Mouse (Mus musculus) heart, embryonic 14.5 days (tissue): ENCODE results near the gene Rnf182. TPM values are rescaled to one million over a fixed set of nuclear protein-coding genes. Genes with fewer than 3 reads are reported as not detected.

Experiments
- ATAC-seq: fragments of 200-750 bp; cut with Nextera tagmentation; 2 replicates; pipeline ENCODE4 v1.8.0; 2017; ENCODE audit warnings: low read depth, moderate TSS enrichment; ENCODE audit not compliant: insufficient number of reproducible peaks, insufficient read depth, low FRiP score
- H3K27ac ChIP-seq, 2 experiments: fragments of 200-500 bp in 1 of 2; fragments of 300-500 bp in 1 of 2; sonication (generic) in 1 of 2; replicated peaks in 1 of 2; 2 replicates each; pipeline ENCODE4 v1.5.1; 2012 to 2014; ENCODE audit warnings: low read depth in 2 of 2, low read length in 2 of 2, control low read depth in 1 of 2, mild to moderate bottlenecking in 1 of 2, mixed read lengths in 1 of 2; ENCODE audit not compliant: control insufficient read depth in 1 of 2, insufficient read depth in 1 of 2
- H3K27me3 ChIP-seq: fragments of 300-500 bp; sonication (generic); 2 replicates; pipeline ENCODE4 v1.6.1; 2014; ENCODE audit warnings: mild to moderate bottlenecking, low read length, control low read depth; ENCODE audit not compliant: control insufficient read depth, insufficient read depth
- H3K36me3 ChIP-seq: fragments of 300-500 bp; sonication (generic); 2 replicates; pipeline ENCODE4 v1.6.1; 2014; ENCODE audit warnings: mild to moderate bottlenecking, control low read depth, low read length, mixed read lengths; ENCODE audit not compliant: control insufficient read depth, insufficient read depth
- H3K4me1 ChIP-seq, 2 experiments: fragments of 200-500 bp in 1 of 2; fragments of 300-500 bp in 1 of 2; sonication (generic) in 1 of 2; 2 replicates each; pipeline ENCODE4 v1.6.1; 2012 to 2014; ENCODE audit warnings: low read length in 2 of 2, control low read depth in 1 of 2, mixed read lengths in 1 of 2; ENCODE audit not compliant: control insufficient read depth in 2 of 2, insufficient read depth in 2 of 2
- H3K4me2 ChIP-seq: fragments of 300-500 bp; sonication (generic); 2 replicates; pipeline ENCODE4 v1.6.1; 2014; ENCODE audit warnings: mild to moderate bottlenecking, low read length
- H3K4me3 ChIP-seq, 2 experiments: fragments of 200-500 bp in 1 of 2; fragments of 300-500 bp in 1 of 2; sonication (generic) in 1 of 2; 2 replicates each; pipeline ENCODE4 v1.5.1; 2012 to 2014; ENCODE audit warnings: low read length in 2 of 2, mild to moderate bottlenecking in 2 of 2, control low read depth in 1 of 2, low read depth in 1 of 2, moderate library complexity in 1 of 2; ENCODE audit not compliant: control insufficient read depth in 1 of 2, insufficient read depth in 1 of 2
- H3K9ac ChIP-seq: fragments of 300-500 bp; sonication (generic); 2 replicates; pipeline ENCODE4 v1.6.1; 2014; ENCODE audit warnings: mild to moderate bottlenecking, low read length
- H3K9me3 ChIP-seq: fragments of 300-500 bp; sonication (generic); 2 replicates; pipeline ENCODE4 v1.6.1; 2016; ENCODE audit warnings: low read length, control low read depth; ENCODE audit not compliant: control insufficient read depth
- WGBS: fragments of 180-500 bp; shearing (Covaris S2); extraction: QIAGEN DNeasy Blood & Tissue Kit; methylation state at CpG from one replicate; pipeline ENCODE4 v1.1.7; 2014; 5-methylcytosine and 5-hydroxymethylcytosine counted together
- polyA plus RNA-seq: library from polyadenylated mRNA; unstranded; fragments of >200 nt; fragmentation: Nextera tagmentation; extraction: Ambion mirVana; gene quantifications from 2 replicates; pipeline ENCODE4 v1.2.1, GENCODE M21; 2014

The Rnf182 gene
- polyA plus RNA-seq, 1 experiment from 2014 or later = 2.6 TPM

GRCm38 (mm10) chr13:43633024-43633423 is 17.5 kb downstream of the Rnf182 start:
- no peak overlapping the region for H3K9ac ChIP-seq
- H3K27me3 ChIP-seq = no peaks in the 10 kb centered on the region
- no peak overlapping the region for H3K4me2 ChIP-seq
- no peaks in the 10 kb centered on the region for H3K4me1 ChIP-seq
- no peaks in the 10 kb centered on the region for H3K9me3 ChIP-seq
- no peak overlapping the region for H3K27ac ChIP-seq
- WGBS = 82% methylated on average over 4 of the region's 4 CpGs
- H3K36me3 ChIP-seq = no peaks in the 10 kb centered on the region
- no peak for ATAC-seq
- no peak overlapping the region for H3K4me3 ChIP-seq

- Histone ChIP-seq H3K9ac (no peak overlapping the region), H3K27me3 (no peaks in the 10 kb centered on the region), H3K4me1 (no peaks in the 10 kb centered on the region), H3K4me2 (no peak overlapping the region), H3K9me3 (no peaks in the 10 kb centered on the region), H3K36me3 (no peaks in the 10 kb centered on the region), H3K4me3 (no peak overlapping the region), H3K27ac (no peak overlapping the region)
- ATAC-seq = no peak
- 70% methylated on average over 7 of the region's 7 CpGs for WGBS
These were observed 22.2 kb downstream of the Rnf182 start for GRCm38 (mm10) chr13:43637720-43638119.

- Histone ChIP-seq H3K9ac (no peak overlapping the region), H3K9me3 (no peaks in the 10 kb centered on the region), H3K36me3 (no peaks in the 10 kb centered on the region), H3K27me3 (no peaks in the 10 kb centered on the region), H3K4me3 (no peak overlapping the region), H3K4me2 (no peak overlapping the region), H3K4me1 (peaks cover 4% of the 10 kb centered on the region in 2 experiments; a peak in 1 of 4 replicates), H3K27ac (no peak overlapping the region)
- WGBS = 23% methylated on average over 1 of the region's 1 CpGs
- ATAC-seq = no peak
These were observed 29.5 kb downstream of the Rnf182 start for GRCm38 (mm10) chr13:43644991-43645390.

GRCm38 (mm10) chr13:43648556-43648955 is 33.0 kb downstream of the Rnf182 start:
- no peak overlapping the region for H3K27ac ChIP-seq
- no peak overlapping the region for H3K4me2 ChIP-seq
- no peak for ATAC-seq
- H3K27me3 ChIP-seq = no peaks in the 10 kb centered on the region
- no peaks in the 10 kb centered on the region for H3K36me3 ChIP-seq
- H3K4me1 ChIP-seq = peaks cover 4% of the 10 kb centered on the region in 2 experiments; a peak in 1 of 4 replicates
- H3K9me3 ChIP-seq = no peaks in the 10 kb centered on the region
- no peak overlapping the region for H3K9ac ChIP-seq
- 66% methylated on average over 6 of the region's 6 CpGs for WGBS
- no peak overlapping the region for H3K4me3 ChIP-seq

- H3K9ac ChIP-seq = no peak overlapping the region
- no peak overlapping the region for H3K27ac ChIP-seq
- no peak overlapping the region for H3K4me3 ChIP-seq
- H3K27me3 ChIP-seq = no peaks in the 10 kb centered on the region
- no peaks in the 10 kb centered on the region for H3K9me3 ChIP-seq
- H3K4me2 ChIP-seq = no peak overlapping the region
- peaks cover 4% of the 10 kb centered on the region in 2 experiments; a peak in 1 of 4 replicates for H3K4me1 ChIP-seq
- H3K36me3 ChIP-seq = no peaks in the 10 kb centered on the region
- no peak for ATAC-seq
- WGBS = 94% methylated on average over 3 of the region's 3 CpGs
These were observed 35.8 kb downstream of the Rnf182 start for GRCm38 (mm10) chr13:43651277-43651676.

- no peaks in the 10 kb centered on the region for H3K27me3 ChIP-seq
- H3K4me3 ChIP-seq = no peak overlapping the region
- H3K36me3 ChIP-seq = no peaks in the 10 kb centered on the region
- H3K9me3 ChIP-seq = no peaks in the 10 kb centered on the region
- ATAC-seq = no peak
- WGBS = 37% methylated on average over 6 of the region's 6 CpGs
- H3K9ac ChIP-seq = no peak overlapping the region
- no peak overlapping the region for H3K4me2 ChIP-seq
- 0 out of 4 replicates have a peak, but pooled peaks cover 0 to 2% of the 10 kb centered on the region in 2 experiments for H3K4me1 ChIP-seq
- H3K27ac ChIP-seq = no peak overlapping the region
These were observed 38.6 kb downstream of the Rnf182 start for GRCm38 (mm10) chr13:43654091-43654490.

GRCm38 (mm10) chr13:43663225-43663624 is 47.7 kb downstream of the Rnf182 start:
- 85% methylated on average over 4 of the region's 4 CpGs for WGBS
- no peak overlapping the region for H3K4me3 ChIP-seq
- no peak for ATAC-seq
- H3K9ac ChIP-seq = no peak overlapping the region
- no peak overlapping the region for H3K4me2 ChIP-seq
- no peaks in the 10 kb centered on the region for H3K27me3 ChIP-seq
- H3K27ac ChIP-seq = no peak overlapping the region
- no peaks in the 10 kb centered on the region for H3K36me3 ChIP-seq
- no peaks in the 10 kb centered on the region for H3K9me3 ChIP-seq
- H3K4me1 ChIP-seq = no peaks in the 10 kb centered on the region

GRCm38 (mm10) chr13:43666130-43666529 is 50.6 kb downstream of the Rnf182 start:
- Histone ChIP-seq H3K4me2 (no peak overlapping the region), H3K4me1 (no peaks in the 10 kb centered on the region), H3K27ac (no peak overlapping the region), H3K36me3 (no peaks in the 10 kb centered on the region), H3K27me3 (no peaks in the 10 kb centered on the region), H3K9ac (no peak overlapping the region), H3K4me3 (no peak overlapping the region), H3K9me3 (no peaks in the 10 kb centered on the region)
- no peak for ATAC-seq
- 93% methylated on average over 12 of the region's 12 CpGs for WGBS
